Mouse (Mus musculus) stomach, postnatal 0 days (tissue): ENCODE data around the gene Cfap65.

ENCODE experiments used
- CTCF ChIP-seq: IDR thresholded peaks from 2 replicates; pipeline ENCODE4 v1.5.1; 2016; ENCODE audit warnings: antibody characterized with exemption, low read depth, mild to moderate bottlenecking, moderate library complexity
- EP300 ChIP-seq: optimal IDR thresholded peaks from 2 replicates; pipeline ENCODE3; 2016; ENCODE audit warnings: antibody characterized with exemption

GRCm38 (mm10) chr1:74883441-74883840 is 52.0 kb downstream of the Cfap65 start:
- no peak for TF ChIP-seq CTCF
- TF ChIP-seq EP300, result no peak
